Mouse (Mus musculus) left cerebral cortex, postnatal 25 days (tissue): ENCODE measurements around the gene Naa40. TPM values are rescaled to one million over a fixed set of nuclear protein-coding genes. Genes with fewer than 3 reads are reported as not detected.

Experiments used
- DNase-seq, 2 experiments: peaks; one replicate each; pipeline ENCODE4 v3.0.0; 2022; ENCODE audit warnings: low spot score in 2 of 2, mixed read lengths in 1 of 2
- intact Hi-C: fragments of 180-260 bp; cut with DNase I; formaldehyde crosslinking; loops from one replicate; pipeline ENCODE4 v1.15.1; 2025
- total RNA-seq, 2 experiments: library from RNA; stranded (reverse); gene quantifications; 2 replicates each; pipeline ENCODE4 v1.2.3; 2021

The Naa40 gene
- total RNA-seq: 10 to 100 TPM; 31.3 to 36.6 TPM

GRCm38 (mm10) chr19:7240782-7241690, at the start of gene Naa40:
Gene Naa40 (minus strand): TSS chr19:7241183.
- DNase-seq: peak; percentile 93 to 96
- intact Hi-C loops: loop anchor here (2.0 kb wide), 1 partner anchor 176 kb away; the partner anchor contains the start of gene 2700081O15Rik

GRCm38 (mm10) chr19:7289767-7290166, 48.8 kb upstream of the Naa40 start:
- intact Hi-C loops: no loop called here
- DNase-seq: no peak

GRCm38 (mm10) chr19:7288288-7288687, 47.3 kb upstream of the Naa40 start:
- intact Hi-C loops: no loop called here
- DNase-seq: no peak

- DNase-seq: no peak
Measured at GRCm38 (mm10) chr19:7286563-7287315, 45.8 kb upstream of the Naa40 start.

GRCm38 (mm10) chr19:7280557-7281330, 39.8 kb upstream of the Naa40 start:
- intact Hi-C loops: loop anchor here (1.0 kb wide), 1 partner anchor 61 kb away; the partner anchor contains the start of gene Mark2
- DNase-seq: peak; percentile 77 to 96

More at GRCm38 (mm10) chr19:7286563-7287315, 45.8 kb upstream of the Naa40 start:
- intact Hi-C loops: no loop called here

GRCm38 (mm10) chr19:7279114-7279513, 38.1 kb upstream of the Naa40 start:
- DNase-seq: no peak
- intact Hi-C loops: no loop called here

DNA sequence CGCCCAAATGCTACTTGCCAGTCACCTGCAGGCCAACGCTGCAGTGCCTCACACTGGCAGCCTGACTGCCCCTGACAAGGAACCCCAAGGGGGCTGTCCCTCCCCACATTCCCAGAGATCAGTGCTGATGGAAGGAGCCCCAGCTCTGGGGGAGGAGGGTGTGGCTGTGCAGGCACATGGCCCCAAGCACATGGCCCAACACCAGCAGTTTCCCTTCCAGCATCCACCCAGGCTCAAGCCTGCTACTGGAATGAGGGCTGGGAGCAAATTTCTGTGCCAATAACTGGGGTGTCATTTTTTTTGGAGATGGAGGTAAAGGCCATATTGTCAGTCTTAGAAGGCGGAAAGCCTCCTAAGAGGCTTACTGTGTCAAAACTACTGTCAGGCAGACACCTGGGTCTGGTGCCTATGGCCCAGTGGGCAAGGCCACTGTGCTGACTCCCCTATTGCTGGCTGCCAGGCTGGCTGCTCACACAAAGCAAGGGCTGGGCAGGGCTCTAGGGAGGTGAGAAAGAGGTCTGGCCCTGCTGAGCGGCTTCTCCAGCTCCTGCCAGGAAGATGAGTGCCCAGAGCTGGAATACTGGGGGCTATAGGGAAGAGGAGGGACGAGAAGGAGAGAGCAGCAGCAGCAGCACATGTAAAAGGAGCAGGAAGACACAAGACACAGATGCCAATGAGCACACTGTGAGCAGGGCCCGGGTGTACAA, 37.4 kb upstream of the Naa40 start:
- intact Hi-C loops: no loop called here
- DNase-seq: peak in 1 of 2 experiments; percentile 59

GRCm38 (mm10) chr19:7276796-7277195, 35.8 kb upstream of the Naa40 start:
- intact Hi-C loops: no loop called here
- DNase-seq: no peak

GRCm38 (mm10) chr19:7276053-7276659, 35.2 kb upstream of the Naa40 start:
- intact Hi-C loops: no loop called here
- DNase-seq: no peak

GRCm38 (mm10) chr19:7275131-7275789, 34.3 kb upstream of the Naa40 start:
- intact Hi-C loops: no loop called here
- peak in 1 of 2 experiments; percentile 9 for DNase-seq

- intact Hi-C loops: no loop called here
Measured at GRCm38 (mm10) chr19:7274326-7274990, 33.5 kb upstream of the Naa40 start.

GRCm38 (mm10) chr19:7273486-7273885, 32.5 kb upstream of the Naa40 start:
- no peak for DNase-seq
- intact Hi-C loops: no loop called here

More at GRCm38 (mm10) chr19:7274326-7274990, 33.5 kb upstream of the Naa40 start:
- DNase-seq: peak in 1 of 2 experiments; percentile 56

DNA sequence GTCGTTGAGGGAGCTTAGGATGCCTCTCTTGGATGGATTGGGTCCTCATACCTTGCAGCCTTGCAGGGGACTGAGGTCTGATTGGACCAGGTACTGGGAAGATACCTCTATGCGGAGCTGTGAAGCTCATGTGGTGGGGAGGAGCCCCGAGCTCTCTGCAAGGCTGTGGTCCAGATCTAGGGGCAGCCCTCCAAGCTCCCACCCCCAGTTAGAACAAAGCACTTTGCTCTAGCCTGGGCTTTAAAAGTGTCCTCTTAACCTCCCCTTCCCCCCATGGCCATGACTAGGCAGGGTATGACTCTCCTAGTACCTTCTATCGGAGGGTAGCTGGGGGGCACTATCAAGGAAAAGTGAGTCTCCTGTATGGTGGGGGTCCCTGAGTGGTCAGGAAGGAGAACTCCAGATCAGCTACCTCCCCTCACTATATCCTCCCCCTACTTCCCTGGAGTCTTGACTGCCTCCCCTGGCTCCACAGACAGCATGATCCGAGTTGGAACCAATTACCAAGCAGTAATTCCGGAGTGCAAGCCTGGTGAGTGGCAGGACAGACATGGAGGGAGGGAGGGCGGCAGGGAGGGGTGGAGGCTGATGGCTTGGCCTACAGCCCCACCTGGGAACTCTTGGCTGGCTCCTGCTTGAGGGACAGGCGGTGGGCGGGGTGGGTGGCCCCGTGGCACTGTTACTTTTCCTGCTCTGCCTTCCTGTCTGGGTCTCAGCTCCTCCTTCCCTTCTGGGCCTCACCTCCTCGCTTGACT, 28.5 kb upstream of the Naa40 start:
- DNase-seq: no peak

GRCm38 (mm10) chr19:7268722-7269090, 27.7 kb upstream of the Naa40 start:
- DNase-seq: peak in 1 of 2 experiments; percentile 63
- intact Hi-C loops: loop anchor here (1.0 to 2.0 kb wide), 2 partner anchors 73 to 150 kb away; partner anchors contain the start of gene Mark2

More for the DNA sequence above, 28.5 kb upstream of the Naa40 start:
- intact Hi-C loops: loop anchor here (2.0 kb wide), 1 partner anchor 149 kb away; no protein-coding TSS in a partner anchor

DNA sequence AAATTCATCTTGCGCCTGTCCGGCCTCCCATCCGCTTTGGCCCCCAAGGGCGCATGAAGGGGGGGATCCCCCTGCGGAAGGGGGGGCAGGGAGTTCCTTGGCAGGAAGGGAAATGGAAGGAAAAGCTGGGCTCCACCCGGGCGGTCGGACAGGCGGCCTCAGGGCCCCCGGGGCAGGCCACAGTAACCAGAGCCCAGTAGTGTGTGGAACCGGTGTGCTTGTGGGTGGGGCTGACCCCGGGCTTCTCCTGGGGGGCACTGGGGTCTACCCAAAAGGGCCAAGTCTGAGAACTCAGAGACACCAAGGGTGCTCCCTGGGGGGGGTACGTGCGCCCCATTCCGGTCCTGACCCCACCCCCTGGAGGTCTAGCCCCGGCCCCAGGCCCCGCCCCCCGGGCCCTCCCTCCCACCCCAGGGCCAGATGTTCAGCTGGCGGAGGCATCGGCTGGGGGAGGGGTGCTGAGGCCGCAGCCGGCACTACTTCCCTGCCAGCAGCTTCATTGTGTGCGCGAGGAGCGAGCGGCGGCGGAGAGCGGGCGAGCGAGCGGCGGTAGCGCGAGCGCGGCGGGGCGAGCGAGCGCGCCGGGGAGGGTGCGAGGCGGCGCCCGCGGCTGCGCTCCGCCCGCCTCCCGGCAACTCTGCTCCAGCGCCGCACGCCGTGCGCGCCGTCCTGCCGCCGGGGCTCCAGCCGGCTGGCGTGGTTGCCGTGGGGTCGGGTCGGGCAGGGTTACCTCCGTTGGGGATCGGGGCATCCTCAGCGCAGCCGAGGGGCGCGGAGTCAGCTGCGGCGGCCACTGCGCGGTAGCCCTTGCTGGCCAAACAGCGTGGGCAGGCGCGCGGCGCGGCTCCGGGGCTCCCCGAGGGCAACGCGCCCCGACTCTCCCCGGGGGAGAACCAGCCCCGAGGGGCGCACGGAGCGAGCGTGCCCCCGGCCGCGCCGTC, 27.1 kb upstream of the Naa40 start:
- DNase-seq: peak; percentile 72 to 73

More for the DNA sequence above, 27.1 kb upstream of the Naa40 start:
- intact Hi-C loops: loop anchor here (1.0 to 2.0 kb wide), 2 partner anchors 73 to 151 kb away; partner anchors contain the start of gene Mark2
